In the genomic region with DNA sequence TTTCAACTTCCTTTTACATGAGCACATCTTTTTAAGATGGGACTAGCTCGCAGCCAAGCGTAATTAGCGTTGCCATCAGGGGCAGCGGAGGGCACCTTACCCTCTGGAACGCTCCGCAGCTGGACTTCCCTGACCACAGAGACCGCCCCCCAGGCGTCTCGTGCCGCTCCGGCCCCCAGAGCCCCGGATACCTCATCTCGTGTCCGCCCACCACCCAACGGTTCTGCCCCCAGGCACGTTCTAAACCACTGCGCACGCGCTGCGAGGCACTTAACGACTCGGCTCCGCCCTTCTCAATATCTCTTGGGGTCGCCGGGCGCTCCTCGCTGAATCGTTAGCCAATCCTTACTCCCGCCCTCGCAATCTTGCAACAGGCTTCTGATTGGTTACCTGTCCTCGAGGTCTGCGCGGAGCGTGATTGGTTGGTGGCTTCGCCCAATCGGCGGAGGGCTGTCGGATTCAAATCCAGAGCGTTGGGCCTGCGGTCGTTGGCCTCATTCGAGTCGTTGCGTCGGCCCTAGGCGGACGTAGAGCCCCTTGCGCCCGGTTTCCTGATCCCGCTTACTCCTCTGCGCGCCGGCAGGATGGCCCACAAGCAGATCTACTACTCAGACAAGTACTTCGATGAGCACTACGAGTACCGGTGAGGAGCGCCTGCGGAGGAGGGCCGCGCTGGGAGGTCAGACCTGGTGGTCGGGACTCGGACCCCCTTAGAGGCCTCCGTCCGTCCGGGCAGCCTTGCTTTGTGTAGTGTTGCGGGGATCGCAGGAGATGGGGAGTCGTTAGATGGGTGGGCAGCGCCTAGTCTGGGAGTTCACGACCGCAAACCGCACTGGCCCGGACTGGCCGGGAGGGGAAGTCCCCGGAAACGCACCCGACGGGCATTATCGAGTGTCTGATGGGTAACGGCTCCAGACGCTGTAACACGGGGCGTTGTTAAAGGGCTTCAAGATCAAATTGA, we compare ENCODE assay signal across 1 mouse cellular context.
TF ChIP-seq lines count a peak whose summit lies in the region.

A gene (plus strand): TSS at position 404 of the 961 bp plus-strand sequence.

TF ChIP-seq in MEL, 35 proteins besides CTCF, POLR2A, EP300 and RAD21 (continued from another document):
- TF ChIP-seq BHLHE40 (IDR thresholded peaks at IDR 0.05; ENCODE audit: borderline replicate concordance, low read depth, low read length) (peak; percentile 99), MYB (IDR thresholded peaks at IDR 0.05; ENCODE audit: low read depth, low read length) (peak; percentile 75), MYC (IDR thresholded peaks at IDR 0.05; ENCODE audit: low read depth, low read length) (0 out of 2 replicates have a peak, but pooled peaks have one; percentile 50), USF2 (IDR thresholded peaks at IDR 0.05; ENCODE audit: borderline replicate concordance in 1 of 2, insufficient read depth in 1 of 2, low read depth in 1 of 2, low read length in 2 of 2) (no peak), SMC3 (IDR thresholded peaks at IDR 0.05; ENCODE audit: low read depth, low read length) (no peak), ZKSCAN1 (IDR thresholded peaks at IDR 0.05; ENCODE audit: low read depth, low read length) (no peak), KAT2A (conservative IDR thresholded peaks at IDR 0.05; ENCODE audit: low read depth, low read length) (peak; percentile 24; the same call in 1 of the 2 replicates), USF1 (IDR thresholded peaks at IDR 0.05; ENCODE audit: low read depth, low read length) (peak; percentile 54), TBP (IDR thresholded peaks at IDR 0.05; ENCODE audit: low read depth, low read length) (peak; percentile 93), E2F4 (IDR thresholded peaks at IDR 0.05; ENCODE audit: borderline replicate concordance, low read depth, low read length) (no peak), MAZ (IDR thresholded peaks at IDR 0.05; ENCODE audit: low read depth, low read length) (peak; percentile 82; the same call in 1 of the 2 replicates), MAX (IDR thresholded peaks at IDR 0.05; ENCODE audit: low read length) (peak; percentile 60), POLR2AphosphoS5 (IDR thresholded peaks at IDR 0.05; ENCODE audit: borderline replicate concordance, low read depth, low read length) (no peak; the same call in 1 of the 2 replicates), GATA1 (IDR thresholded peaks at IDR 0.05; ENCODE audit: low read depth, low read length) (no peak; the same call in 1 of the 2 replicates), SIN3A (IDR thresholded peaks at IDR 0.05; ENCODE audit: low read length) (peak; percentile 56; the same call in 1 of the 2 replicates)
TF ChIP-seq in MEL: peak in this region for 18.
